Mouse (Mus musculus) neural tube, embryonic 12.5 days (tissue): ENCODE data around the gene Tnfrsf26. TPM values are rescaled to one million over a fixed set of nuclear protein-coding genes. Genes with fewer than 3 reads are reported as not detected.
"Not testable (repeated sequence)": the region's sequence is repeated elsewhere in the genome, so short reads cannot be mapped to it uniquely, and the experiment has no call there.

Source experiments
- ATAC-seq: fragments of 200-750 bp; cut with Nextera tagmentation; 2 replicates; pipeline ENCODE4 v1.8.0; 2017; ENCODE audit warnings: low read depth, mild to moderate bottlenecking, moderate TSS enrichment, moderate library complexity; ENCODE audit not compliant: low FRiP score
- H3K27ac ChIP-seq: fragments of 300-500 bp; sonication (generic); 2 replicates; pipeline ENCODE4 v1.5.1; 2016
- H3K27me3 ChIP-seq: fragments of 300-500 bp; sonication (generic); replicated peaks from 2 replicates; pipeline ENCODE4 v1.6.1; 2016; ENCODE audit warnings: mild to moderate bottlenecking
- H3K36me3 ChIP-seq: fragments of 300-500 bp; sonication (generic); 2 replicates; pipeline ENCODE4 v1.6.1; 2016; ENCODE audit warnings: mild to moderate bottlenecking
- H3K4me1 ChIP-seq: fragments of 300-500 bp; sonication (generic); 2 replicates; pipeline ENCODE4 v1.6.1; 2016
- H3K4me2 ChIP-seq: fragments of 300-500 bp; sonication (generic); replicated peaks from 2 replicates; pipeline ENCODE4 v1.6.1; 2016; ENCODE audit warnings: mild to moderate bottlenecking
- H3K4me3 ChIP-seq: fragments of 300-500 bp; sonication (generic); 2 replicates; pipeline ENCODE4 v1.5.1; 2016
- H3K9ac ChIP-seq: fragments of 300-500 bp; sonication (generic); 2 replicates; pipeline ENCODE4 v1.6.1; 2016; ENCODE audit warnings: mild to moderate bottlenecking
- H3K9me3 ChIP-seq: fragments of 300-500 bp; sonication (generic); 2 replicates; pipeline ENCODE4 v1.6.1; 2016; ENCODE audit warnings: mild to moderate bottlenecking
- WGBS: fragments of 180-500 bp; shearing (Covaris S2); methylation state at CpG from one replicate; pipeline ENCODE4 v1.1.7; 2016; 5-methylcytosine and 5-hydroxymethylcytosine counted together
- polyA plus RNA-seq: library from polyadenylated mRNA; unstranded; fragments of >200 nt; fragmentation: Nextera tagmentation; extraction: Ambion mirVana; gene quantifications from 2 replicates; pipeline ENCODE4 v1.2.1, GENCODE M21; 2016

Tnfrsf26 gene
- 0.06 and 0.14 TPM in 2 replicates for polyA plus RNA-seq

- WGBS = 96% methylated on average over 1 of the region's 1 CpGs
- no peak for ATAC-seq
Measured at GRCm38 (mm10) chr7:143628540-143628939, at the start of gene Tnfrsf26. Gene Tnfrsf26 (minus strand): TSS chr7:143628722.

GRCm38 (mm10) chr7:143666427-143667311 is 38.1 kb upstream of the Tnfrsf26 start:
- no peak for ATAC-seq
- Histone ChIP-seq H3K27me3 (no peaks in the 10 kb centered on the region), H3K4me3 (no peak overlapping the region), H3K27ac (no peak overlapping the region), H3K4me1 (no peaks in the 10 kb centered on the region), H3K4me2 (no peak overlapping the region), H3K36me3 (no peaks in the 10 kb centered on the region), H3K9ac (no peak overlapping the region), H3K9me3 (no peaks in the 10 kb centered on the region)

More at GRCm38 (mm10) chr7:143628540-143628939, at the start of gene Tnfrsf26:
- Histone ChIP-seq H3K4me3 (no peak within 1 kb of the TSS), H3K4me2 (no peak within 1 kb of the TSS), H3K36me3 (no peaks in the 10 kb centered on the region), H3K4me1 (no peaks in the 10 kb centered on the region), H3K9me3 (0 out of 2 replicates have a peak, but pooled peaks cover 5% of the 10 kb centered on the region), H3K9ac (no peak within 1 kb of the TSS), H3K27ac (no peak within 1 kb of the TSS), H3K27me3 (no peaks in the 10 kb centered on the region)

GRCm38 (mm10) chr7:143663470-143663869 is 34.9 kb upstream of the Tnfrsf26 start:
- Histone ChIP-seq H3K4me2 (no peak overlapping the region), H3K27ac (no peak overlapping the region), H3K4me3 (no peak overlapping the region), H3K27me3 (no peaks in the 10 kb centered on the region), H3K36me3 (no peaks in the 10 kb centered on the region), H3K9me3 (no peaks in the 10 kb centered on the region), H3K9ac (no peak overlapping the region), H3K4me1 (no peaks in the 10 kb centered on the region)
- ATAC-seq = no peak
- WGBS = 90% methylated on average over 2 of the region's 2 CpGs

GRCm38 (mm10) chr7:143660797-143661196 is 32.3 kb upstream of the Tnfrsf26 start:
- H3K9ac ChIP-seq = no peak overlapping the region
- H3K27ac ChIP-seq = no peak overlapping the region
- no peaks in the 10 kb centered on the region for H3K4me1 ChIP-seq
- no peak overlapping the region for H3K4me2 ChIP-seq
- H3K4me3 ChIP-seq = no peak overlapping the region
- no peaks in the 10 kb centered on the region for H3K36me3 ChIP-seq
- no peak for ATAC-seq
- no peaks in the 10 kb centered on the region for H3K9me3 ChIP-seq
- H3K27me3 ChIP-seq = no peaks in the 10 kb centered on the region

- H3K4me1 ChIP-seq, H3K9ac ChIP-seq, H3K27ac ChIP-seq, H3K27me3 ChIP-seq, H3K36me3 ChIP-seq: not testable (repeated sequence)
- 0 out of 2 replicates have a peak, but pooled peaks have one; percentile 21 for ATAC-seq
- 59% methylated on average over 10 of the region's 10 CpGs for WGBS
- Histone ChIP-seq H3K4me3 (peak overlapping the region; percentile 69), H3K4me2 (peak overlapping the region; percentile 83; the same call in 1 of the 2 replicates), H3K9me3 (peaks cover 13% of the 10 kb centered on the region)
Measured at GRCm38 (mm10) chr7:143649769-143650346, 21.3 kb upstream of the Tnfrsf26 start.

- Histone ChIP-seq H3K4me1 (no peaks in the 10 kb centered on the region), H3K9ac (peak within 1 kb of the TSS; percentile 64), H3K9me3 (peaks cover 13% of the 10 kb centered on the region), H3K27me3 (no peaks in the 10 kb centered on the region), H3K27ac (no peak within 1 kb of the TSS), H3K4me3 (peak within 1 kb of the TSS; percentile 69), H3K36me3 (no peaks in the 10 kb centered on the region), H3K4me2 (peak within 1 kb of the TSS; percentile 83)
- 4% methylated on average over 39 of the region's 39 CpGs for WGBS
- peak; percentile 94 for ATAC-seq
Measured at GRCm38 (mm10) chr7:143649034-143649768, 20.7 kb upstream of the Tnfrsf26 start, which contains the start of gene Tnfrsf22. Gene Tnfrsf22 (minus strand): TSS chr7:143649661.

- ATAC-seq, H3K9me3 ChIP-seq, H3K27ac ChIP-seq, H3K4me3 ChIP-seq, H3K36me3 ChIP-seq, H3K27me3 ChIP-seq, H3K4me2 ChIP-seq, H3K9ac ChIP-seq, H3K4me1 ChIP-seq: not testable (repeated sequence)
- WGBS = 87% methylated on average over 2 of the region's 2 CpGs
Measured at GRCm38 (mm10) chr7:143643949-143644348, 15.4 kb upstream of the Tnfrsf26 start.

- no peak for ATAC-seq
- Histone ChIP-seq H3K9ac (no peak overlapping the region), H3K36me3 (no peaks in the 10 kb centered on the region), H3K4me3 (no peak overlapping the region), H3K27ac (no peak overlapping the region), H3K4me2 (no peak overlapping the region), H3K27me3 (no peaks in the 10 kb centered on the region), H3K9me3 (0 out of 2 replicates have a peak, but pooled peaks cover 5% of the 10 kb centered on the region), H3K4me1 (no peaks in the 10 kb centered on the region)
- WGBS = 97% methylated on average over 1 of the region's 1 CpGs
Measured at GRCm38 (mm10) chr7:143636674-143637073, 8.2 kb upstream of the Tnfrsf26 start.

- Histone ChIP-seq H3K27ac (no peak overlapping the region), H3K4me3 (no peak overlapping the region), H3K9me3 (0 out of 2 replicates have a peak, but pooled peaks cover 5% of the 10 kb centered on the region), H3K36me3 (no peaks in the 10 kb centered on the region), H3K9ac (no peak overlapping the region), H3K27me3 (no peaks in the 10 kb centered on the region), H3K4me2 (no peak overlapping the region), H3K4me1 (no peaks in the 10 kb centered on the region)
- no peak for ATAC-seq
- WGBS = 71% methylated on average over 2 of the region's 2 CpGs
Measured at GRCm38 (mm10) chr7:143631503-143631902, 3.0 kb upstream of the Tnfrsf26 start.

GRCm38 (mm10) chr7:143629501-143629900 is 979 bp upstream of the Tnfrsf26 start:
- no peak overlapping the region for H3K9ac ChIP-seq
- H3K36me3 ChIP-seq = no peaks in the 10 kb centered on the region
- ATAC-seq = no peak
- H3K4me2 ChIP-seq = no peak overlapping the region
- H3K4me3 ChIP-seq = no peak overlapping the region
- H3K4me1 ChIP-seq = no peaks in the 10 kb centered on the region
- no peaks in the 10 kb centered on the region for H3K27me3 ChIP-seq
- no peak overlapping the region for H3K27ac ChIP-seq
- 0 out of 2 replicates have a peak, but pooled peaks cover 5% of the 10 kb centered on the region for H3K9me3 ChIP-seq
- 74% methylated on average over 1 of the region's 1 CpGs for WGBS

GRCm38 (mm10) chr7:143627555-143628286 is 801 bp downstream of the Tnfrsf26 start:
- H3K4me1 ChIP-seq = no peaks in the 10 kb centered on the region
- H3K9me3 ChIP-seq = no peaks in the 10 kb centered on the region
- H3K4me2 ChIP-seq = no peak overlapping the region
- no peak overlapping the region for H3K4me3 ChIP-seq
- H3K27ac ChIP-seq = no peak overlapping the region
- WGBS = 63% methylated on average over 10 of the region's 10 CpGs
- ATAC-seq = no peak
- H3K36me3 ChIP-seq = no peaks in the 10 kb centered on the region
- H3K9ac ChIP-seq = no peak overlapping the region
- H3K27me3 ChIP-seq = no peaks in the 10 kb centered on the region
